Mouse (Mus musculus) intestine, postnatal 0 days (tissue): ENCODE data around the gene Ankrd11. TPM values are rescaled to one million over a fixed set of nuclear protein-coding genes. Genes with fewer than 3 reads are reported as not detected.

Experiments
- ATAC-seq: fragments of 200-750 bp; cut with Nextera tagmentation; 2 replicates; pipeline ENCODE4 v1.8.0; 2017; ENCODE audit warnings: mild to moderate bottlenecking, moderate TSS enrichment, moderate library complexity
- H3K27ac ChIP-seq: fragments of 300-500 bp; sonication (generic); 2 replicates; pipeline ENCODE4 v1.5.1; 2014; ENCODE audit warnings: mild to moderate bottlenecking, low read depth, low read length, moderate library complexity
- H3K27me3 ChIP-seq: fragments of 300-500 bp; sonication (generic); replicated peaks from 2 replicates; pipeline ENCODE4 v1.6.1; 2014; ENCODE audit warnings: low read length, mixed read lengths; ENCODE audit not compliant: control insufficient read depth, insufficient read depth
- H3K36me3 ChIP-seq: fragments of 300-500 bp; sonication (generic); 2 replicates; pipeline ENCODE4 v1.6.1; 2014; ENCODE audit warnings: mild to moderate bottlenecking, moderate library complexity; ENCODE audit not compliant: control insufficient read depth, insufficient read depth
- H3K4me1 ChIP-seq: fragments of 300-500 bp; sonication (generic); replicated peaks from 2 replicates; pipeline ENCODE4 v1.6.1; 2014; ENCODE audit warnings: antibody characterized with exemption, low read length, mixed read lengths; ENCODE audit not compliant: control insufficient read depth, insufficient read depth
- H3K4me2 ChIP-seq: fragments of 300-500 bp; sonication (generic); replicated peaks from 2 replicates; pipeline ENCODE4 v1.6.1; 2014; ENCODE audit warnings: low read depth, mild to moderate bottlenecking, moderate library complexity
- H3K4me3 ChIP-seq: fragments of 300-500 bp; sonication (generic); 2 replicates; pipeline ENCODE4 v1.5.1; 2014; ENCODE audit warnings: low read depth, low read length
- H3K9ac ChIP-seq: fragments of 300-500 bp; sonication (generic); 2 replicates; pipeline ENCODE4 v1.6.1; 2014; ENCODE audit warnings: mild to moderate bottlenecking, low read depth, low read length
- H3K9me3 ChIP-seq: fragments of 300-500 bp; sonication (generic); 2 replicates; pipeline ENCODE4 v1.6.1; 2016; ENCODE audit warnings: mixed run types; ENCODE audit not compliant: control insufficient read depth
- CTCF ChIP-seq: sonication (generic); IDR thresholded peaks from 2 replicates; pipeline ENCODE4 v1.5.1; 2016; ENCODE audit warnings: low read depth, mild to moderate bottlenecking, control low read depth, antibody characterized with exemption, moderate library complexity
- WGBS: fragments of 180-500 bp; shearing (Covaris S2); extraction: QIAGEN DNeasy Blood & Tissue Kit; methylation state at CpG from one replicate; pipeline ENCODE4 v1.1.7; 2014; 5-methylcytosine and 5-hydroxymethylcytosine counted together
- polyA plus RNA-seq: library from polyadenylated mRNA; unstranded; fragments of >200 nt; fragmentation: Nextera tagmentation; extraction: Ambion mirVana; gene quantifications from 2 replicates; pipeline ENCODE4 v1.2.1, GENCODE M21; 2015

The Ankrd11 gene
- polyA plus RNA-seq, 1 experiment from 2014 or later: 41.2 TPM

DNA sequence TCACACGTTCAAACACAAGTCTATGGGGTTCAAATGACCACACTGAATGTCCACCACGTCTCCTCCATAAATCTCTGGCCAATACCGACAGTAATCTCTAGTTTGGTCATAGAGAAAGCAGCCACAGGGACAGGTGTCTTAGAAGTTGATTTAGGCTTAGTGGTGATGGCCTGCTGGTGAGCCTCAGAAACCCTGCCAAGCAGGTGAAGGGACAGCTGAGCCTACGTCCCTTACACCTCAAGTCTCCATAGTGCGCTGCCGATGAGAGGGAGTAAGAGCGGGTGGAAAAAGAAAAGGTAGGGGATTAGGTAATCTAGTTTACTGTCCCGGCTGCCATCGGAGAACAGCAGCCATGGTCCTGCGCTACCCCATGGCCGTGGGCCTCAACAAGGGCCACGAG, 205.9 kb downstream of the Ankrd11 start:
- Histone ChIP-seq H3K4me3 (no peak overlapping the region), H3K27me3 (no peaks in the 10 kb centered on the region), H3K4me1 (no peaks in the 10 kb centered on the region), H3K36me3 (no peaks in the 10 kb centered on the region), H3K9ac (no peak overlapping the region), H3K4me2 (no peak overlapping the region), H3K27ac (no peak overlapping the region), H3K9me3 (no peaks in the 10 kb centered on the region)
- no peak for ATAC-seq
- 78% methylated on average over 12 of the region's 12 CpGs for WGBS
- no peak for TF ChIP-seq CTCF

DNA sequence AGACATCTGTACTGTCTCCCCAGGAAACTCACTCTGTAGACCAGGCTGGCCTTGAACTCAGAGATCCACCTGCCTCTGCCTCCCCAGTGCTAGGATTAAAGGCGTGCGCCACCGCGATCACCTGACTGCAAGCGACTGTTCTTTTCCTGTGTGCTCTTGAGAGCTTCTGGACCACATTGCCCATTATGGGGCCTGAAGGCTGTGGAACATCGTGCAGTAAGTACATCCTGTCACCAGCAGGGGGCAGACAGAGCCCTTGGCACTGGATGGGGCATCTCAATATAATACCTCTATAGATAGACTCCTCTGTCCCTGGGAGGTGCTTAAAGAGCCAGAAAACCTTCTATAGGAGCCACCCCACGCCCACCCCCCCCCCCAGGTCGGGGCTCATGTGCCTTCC, 207.1 kb downstream of the Ankrd11 start:
- H3K27me3 ChIP-seq: no peaks in the 10 kb centered on the region
- H3K4me1 ChIP-seq: no peaks in the 10 kb centered on the region
- H3K4me3 ChIP-seq: no peak overlapping the region
- TF ChIP-seq CTCF: peak; percentile 88
- no peaks in the 10 kb centered on the region for H3K36me3 ChIP-seq
- WGBS: 32% methylated on average over 8 of the region's 8 CpGs
- ATAC-seq: peak; percentile 60; the same call in 1 of the 2 replicates
- H3K27ac ChIP-seq: no peak overlapping the region
- H3K9ac ChIP-seq: no peak overlapping the region
- no peak overlapping the region for H3K4me2 ChIP-seq
- H3K9me3 ChIP-seq: no peaks in the 10 kb centered on the region

GRCm38 (mm10) chr8:122834416-122834815, 207.7 kb downstream of the Ankrd11 start:
- no peaks in the 10 kb centered on the region for H3K36me3 ChIP-seq
- 82% methylated on average over 8 of the region's 8 CpGs for WGBS
- H3K9ac ChIP-seq: no peak overlapping the region
- H3K9me3 ChIP-seq: no peaks in the 10 kb centered on the region
- H3K27ac ChIP-seq: no peak overlapping the region
- no peak overlapping the region for H3K4me3 ChIP-seq
- no peak overlapping the region for H3K4me2 ChIP-seq
- H3K27me3 ChIP-seq: no peaks in the 10 kb centered on the region
- H3K4me1 ChIP-seq: no peaks in the 10 kb centered on the region
- no peak for ATAC-seq
- no peak for TF ChIP-seq CTCF

Other genes starting within 250 kb of the Ankrd11 start
- gene Cdh15, start 194.3 kb downstream of the Ankrd11 start, polyA plus RNA-seq: 0.04 and 0.07 TPM in 2 replicates
- gene Spg7, start 20.7 kb upstream of the Ankrd11 start, polyA plus RNA-seq: 44.7 and 46.1 TPM in 2 replicates
- gene Rpl13, start 60.1 kb upstream of the Ankrd11 start, polyA plus RNA-seq: 948 and 1,014 TPM in 2 replicates
- gene Cpne7, start 75.1 kb upstream of the Ankrd11 start, polyA plus RNA-seq: 0.46 and 0.67 TPM in 2 replicates
- 3.4 and 3.5 TPM in 2 replicates for gene Sult5a1, start 116.0 kb upstream of the Ankrd11 start, polyA plus RNA-seq
- 30.8 and 32.7 TPM in 2 replicates for gene Dpep1, start 144.0 kb upstream of the Ankrd11 start, polyA plus RNA-seq
- 203 TPM in 2 replicates for gene Chmp1a, start 170.5 kb upstream of the Ankrd11 start, polyA plus RNA-seq
- 0.55 and 1.2 TPM in 2 replicates for gene Spata33, start 170.6 kb upstream of the Ankrd11 start, polyA plus RNA-seq
- gene Cdk10, start 182.6 kb upstream of the Ankrd11 start, polyA plus RNA-seq: 11.8 and 14.0 TPM in 2 replicates
- 5.0 TPM in 2 replicates for gene Spata2l, start 194.0 kb upstream of the Ankrd11 start, polyA plus RNA-seq
- 7.2 and 7.4 TPM in 2 replicates for gene Zfp276, start 211.9 kb upstream of the Ankrd11 start, polyA plus RNA-seq
- 7.1 and 8.3 TPM in 2 replicates for gene Vps9d1, start 212.1 kb upstream of the Ankrd11 start, polyA plus RNA-seq